8 mouse cellular contexts compared by ENCODE assay signal in genomic region chr10:107389505-107389904, GRCm38 (mm10).
DNase-seq lines count a peak whose midpoint lies in the region; ATAC-seq lines count a peak whose summit lies in the region.

No protein-coding gene starts in this region.

- H3K9ac ChIP-seq in heart, embryonic 16.5 days (ENCODE audit: low read length): no peak overlapping the region

- peak; percentile 7 for DNase-seq in ovary, postnatal 36 days (ENCODE audit: low spot score)
- no peak for DNase-seq in ovary, postnatal 10 days (ENCODE audit: low spot score)
- DNase-seq in embryo, embryonic 10 days (ENCODE audit: low spot score): peak; percentile 49
- DNase-seq in kidney, postnatal 25 days: peak; percentile 57 to 69
- DNase-seq in lung, adult 18-20 months: peak; percentile 4 to 7
- peak; percentile 36 for DNase-seq in right cerebral cortex, postnatal 14 days
- no peak for DNase-seq in thymus, postnatal 25 days

- no peak overlapping the region for H3K27ac ChIP-seq in heart, embryonic 16.5 days (ENCODE audit: low read length)

- WGBS in heart, embryonic 16.5 days: 28% methylated on average over 4 of the region's 4 CpGs

- no peak overlapping the region for H3K4me3 ChIP-seq in heart, embryonic 16.5 days (ENCODE audit: low read length)

- H3K36me3 ChIP-seq in heart, embryonic 16.5 days (ENCODE audit: control insufficient read depth, insufficient read depth): no peaks in the 10 kb centered on the region

- peak; percentile 49; the same call in 1 of the 2 replicates for ATAC-seq in heart, embryonic 16.5 days (replicated peaks; ENCODE audit: extremely low read depth, insufficient read depth, low FRiP score)

- H3K27me3 ChIP-seq in heart, embryonic 16.5 days (ENCODE audit: control insufficient read depth, insufficient read depth, low read length): no peaks in the 10 kb centered on the region

- no peaks in the 10 kb centered on the region for H3K9me3 ChIP-seq in heart, embryonic 16.5 days (replicated peaks; ENCODE audit: control insufficient read depth, low read length)

- H3K4me1 ChIP-seq in heart, embryonic 16.5 days (ENCODE audit: control insufficient read depth, insufficient read depth, low read length): no peaks in the 10 kb centered on the region

- H3K4me2 ChIP-seq in heart, embryonic 16.5 days (ENCODE audit: low read depth, low read length): no peak overlapping the region

Comparison
In these comparisons a context has a peak if more than half of its experiments do, and no peak if none do; other contexts are left out.
1. DNase-seq: peak in ovary, postnatal 36 days (single experiment), embryo, embryonic 10 days (single experiment), kidney, postnatal 25 days (2 of 2), lung, adult 18-20 months (2 of 2) and right cerebral cortex, postnatal 14 days (single experiment); none in ovary, postnatal 10 days (single experiment) and thymus, postnatal 25 days (single experiment).